In genomic region chr3:143614895-143615294, GRCm38 (mm10) we compare ENCODE assay signal across 21 mouse cellular contexts.
"Had no signal": no experiment of that assay in that cellular context is flagged by ENCODE, and none has a peak within 500 bp of the region (broad histone marks: within the 10 kb centered on the region; RNA-seq: fewer than 3 reads in every experiment).

No protein-coding gene starts in this region.

- H3K4me3 ChIP-seq: layer of hippocampus, adult 2 months; limb, embryonic 12.5 days; limb, embryonic 15.5 days; megakaryocyte, embryonic 14.5 days; midbrain, embryonic 10.5 days; midbrain, embryonic 13.5 days; neural tube, embryonic 12.5 days; neural tube, embryonic 15.5 days had no signal

- ATAC-seq: liver, postnatal 0 days; lung, postnatal 0 days; midbrain, embryonic 13.5 days had no signal

- H3K4me2 ChIP-seq: limb, embryonic 12.5 days; limb, embryonic 15.5 days; liver, embryonic 11.5 days; lung, embryonic 14.5 days; midbrain, embryonic 13.5 days; neural tube, embryonic 12.5 days; neural tube, embryonic 15.5 days had no signal

- DNase-seq: kidney, adult 9 months; kidney, postnatal 25 days; layer of hippocampus, adult 9-11 months; left cerebral cortex, postnatal 4 days; liver, postnatal 0 days; lung, embryonic 14.5 days; thymus, adult 18-20 months; thymus, postnatal 36 days had no signal

- H3K27me3 ChIP-seq: limb, embryonic 12.5 days; limb, embryonic 15.5 days; megakaryocyte, embryonic 14.5 days; midbrain, embryonic 13.5 days; neural tube, embryonic 12.5 days; neural tube, embryonic 15.5 days had no signal

- H3K36me3 ChIP-seq: limb, embryonic 12.5 days; limb, embryonic 15.5 days; midbrain, embryonic 10.5 days; midbrain, embryonic 13.5 days; neural tube, embryonic 12.5 days; neural tube, embryonic 15.5 days had no signal

- H3K9me3 ChIP-seq: limb, embryonic 12.5 days; limb, embryonic 15.5 days; midbrain, embryonic 10.5 days; midbrain, embryonic 13.5 days; neural tube, embryonic 12.5 days; neural tube, embryonic 15.5 days had no signal

- H3K9ac ChIP-seq: limb, embryonic 12.5 days; limb, embryonic 15.5 days; liver, embryonic 14.5 days; liver, postnatal 0 days; lung, embryonic 14.5 days; midbrain, embryonic 13.5 days; neural tube, embryonic 12.5 days; neural tube, embryonic 15.5 days had no signal

- H3K27ac ChIP-seq: kidney, postnatal 0 days; layer of hippocampus, adult 2 months; limb, embryonic 12.5 days; limb, embryonic 15.5 days; liver, embryonic 14.5 days; macrophage; midbrain, embryonic 10.5 days; midbrain, embryonic 13.5 days; neural tube, embryonic 12.5 days; neural tube, embryonic 15.5 days had no signal

- H3K4me1 ChIP-seq: limb, embryonic 15.5 days; megakaryocyte, embryonic 14.5 days; midbrain, embryonic 10.5 days; midbrain, embryonic 13.5 days; neural tube, embryonic 12.5 days; neural tube, embryonic 15.5 days had no signal
